Mouse (Mus musculus): ENCODE measurements around the gene Gpbp1.

The Gpbp1 gene

DNA sequence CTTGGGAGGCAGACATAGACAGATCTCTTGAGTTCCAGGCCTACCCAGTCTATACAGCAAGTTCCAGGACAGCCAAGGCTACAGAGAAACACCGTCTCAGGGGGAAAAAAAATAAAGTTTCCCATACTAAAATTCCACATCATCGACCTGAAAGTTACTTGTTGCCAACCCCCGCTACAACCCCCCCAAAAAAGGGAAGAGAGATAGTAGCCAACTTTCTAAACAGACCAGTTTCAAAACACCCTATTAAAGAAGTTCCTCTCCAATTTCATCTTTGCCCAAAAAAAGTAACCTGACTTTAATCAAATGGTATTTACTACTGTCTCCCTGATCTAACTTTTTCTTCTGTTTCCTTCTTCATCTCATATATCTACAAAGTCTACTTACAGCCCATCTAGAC, 22.6 kb downstream of the Gpbp1 start:
- DNase-seq (ENCODE audit: low spot score in 2 of 2), result no peak

DNA sequence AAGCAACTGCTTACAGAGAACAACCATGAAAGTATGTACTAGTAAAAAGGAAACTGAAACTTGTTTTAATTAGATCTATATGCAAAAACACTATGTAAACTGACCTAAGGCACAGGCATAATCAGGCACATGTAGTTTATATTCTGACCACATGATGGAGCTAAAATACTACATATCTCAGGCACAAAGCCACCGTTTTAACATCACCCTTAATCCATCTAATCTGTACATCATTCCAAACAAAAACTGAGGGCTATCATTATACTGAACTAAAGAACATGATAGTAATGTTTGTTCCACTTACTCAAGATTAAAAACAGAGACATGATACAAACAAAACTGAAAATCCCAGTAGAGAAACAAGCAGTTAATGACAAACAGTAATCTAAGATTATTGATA, 28.5 kb downstream of the Gpbp1 start:
- DNase-seq (ENCODE audit: low spot score in 2 of 2), result peak in 1 of 2 experiments; percentile 11

DNA sequence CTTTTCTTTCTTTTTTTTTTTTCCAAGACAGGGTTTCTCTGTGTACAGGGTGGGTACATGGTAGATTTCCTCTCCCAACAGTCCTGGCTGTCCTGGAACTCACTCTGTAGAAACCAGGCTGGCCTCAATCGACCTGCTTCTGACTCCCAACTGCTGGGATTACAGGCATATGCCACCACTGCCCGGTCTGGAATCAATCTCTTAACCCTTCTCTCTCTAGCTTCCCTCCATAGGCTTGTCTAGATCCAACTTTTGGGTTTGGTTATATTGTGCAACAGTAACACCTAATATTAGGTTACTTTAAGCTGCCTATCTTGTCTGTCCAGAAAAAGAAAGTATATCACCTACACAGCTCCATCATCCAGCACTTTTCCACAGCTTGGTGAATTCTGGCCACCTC, 33.1 kb downstream of the Gpbp1 start:
- DNase-seq (ENCODE audit: low spot score in 2 of 2), result no peak

DNA sequence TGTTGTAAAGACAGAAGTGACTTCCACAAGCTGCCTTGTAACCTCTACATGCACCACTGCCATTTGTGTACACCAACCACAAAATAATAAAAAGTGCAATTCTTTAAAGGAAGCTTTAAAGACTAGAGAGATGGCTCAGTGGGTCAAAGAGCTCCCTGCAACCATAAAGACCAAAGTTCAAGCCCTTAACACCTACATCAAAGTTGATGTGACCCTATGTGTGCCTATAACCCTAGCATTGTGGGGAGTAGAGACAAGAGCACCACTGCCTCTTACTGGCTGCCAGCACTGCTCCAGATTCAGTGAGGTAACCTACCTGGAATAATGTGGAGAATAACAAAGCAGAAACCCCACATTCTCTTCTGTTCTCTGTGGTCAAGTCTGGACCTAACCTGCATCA, 45.6 kb downstream of the Gpbp1 start:
- DNase-seq (ENCODE audit: low spot score in 2 of 2), result no peak

DNA sequence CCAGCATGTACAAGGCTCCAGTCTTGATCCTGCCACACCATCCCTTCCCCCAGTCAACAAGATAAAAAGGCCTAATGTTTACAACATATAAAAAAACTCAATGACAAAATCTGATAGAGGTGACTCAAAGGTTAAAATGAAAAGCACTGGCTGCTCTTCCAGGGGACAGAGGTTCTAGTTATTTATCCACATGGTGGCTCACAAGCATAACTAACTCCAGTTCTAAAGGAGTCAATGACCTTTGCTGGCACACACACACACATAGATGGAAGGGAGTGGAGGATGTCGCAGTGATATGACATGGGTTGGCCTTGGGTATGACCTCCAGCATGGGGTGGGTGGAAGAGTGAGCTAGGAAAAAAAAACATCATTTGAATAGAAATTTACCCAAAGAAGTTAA, 58.7 kb downstream of the Gpbp1 start:
- DNase-seq (ENCODE audit: low spot score in 2 of 2), result no peak

DNA sequence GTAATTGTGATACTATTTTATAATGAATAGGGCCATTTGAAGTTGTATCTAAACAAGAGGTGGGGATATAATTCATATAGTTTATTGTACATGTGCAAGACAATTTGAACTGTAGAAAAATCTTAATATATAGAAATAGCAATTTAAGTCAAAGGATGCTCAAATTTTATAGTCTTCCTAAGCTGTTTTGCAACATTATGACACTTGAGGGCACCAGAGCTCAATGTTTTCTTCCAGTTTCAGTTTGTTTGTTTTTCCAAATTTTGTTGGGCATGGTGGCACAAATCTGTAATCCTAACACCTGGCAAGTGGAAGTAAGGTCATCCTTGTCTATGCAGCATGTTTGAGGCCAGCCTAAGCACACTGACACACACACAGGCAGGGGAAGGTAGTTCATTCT, 68.6 kb downstream of the Gpbp1 start:
- no peak for DNase-seq (ENCODE audit: low spot score in 2 of 2)

DNA sequence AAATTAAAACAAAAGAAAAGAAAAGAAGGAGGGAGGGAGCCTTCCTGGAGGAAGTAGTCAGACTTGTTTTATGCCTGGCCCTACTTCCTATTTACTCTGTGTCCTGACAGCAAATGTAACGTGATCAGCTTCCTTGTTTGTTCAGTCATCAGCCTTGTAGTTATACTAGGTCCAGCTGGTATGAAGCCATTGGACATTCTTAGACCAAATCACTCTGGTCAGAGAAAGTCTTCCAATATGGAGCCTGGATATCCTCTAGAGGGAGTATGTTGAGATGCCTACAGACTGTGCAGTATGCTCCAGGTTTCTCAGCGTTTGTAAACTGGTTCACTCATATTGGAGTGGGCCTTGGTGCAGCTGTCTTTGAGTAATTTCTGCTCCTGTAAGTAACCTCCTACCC, 71.8 kb downstream of the Gpbp1 start:
- DNase-seq (ENCODE audit: low spot score in 2 of 2), result no peak

DNA sequence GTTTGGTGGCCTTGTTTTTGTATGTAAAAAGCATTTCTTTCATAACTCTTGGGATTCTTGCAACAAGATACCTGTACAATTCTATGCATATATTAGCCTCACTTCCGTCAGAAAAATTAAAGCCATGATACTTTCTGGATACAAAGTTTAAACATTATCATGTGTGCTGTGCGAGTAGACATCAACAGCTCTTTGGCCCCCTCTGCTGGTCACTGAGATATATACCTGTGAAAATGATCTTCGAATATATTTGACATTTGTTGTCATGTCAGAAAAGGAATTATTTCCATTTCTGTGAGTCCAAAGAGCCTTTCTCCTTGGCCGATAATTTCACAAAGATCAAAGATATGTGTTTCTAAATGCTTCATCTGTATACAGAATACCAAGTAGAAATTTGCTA, 76.8 kb downstream of the Gpbp1 start:
- peak in 1 of 2 experiments; percentile 68 for DNase-seq (ENCODE audit: low spot score in 2 of 2)

DNA sequence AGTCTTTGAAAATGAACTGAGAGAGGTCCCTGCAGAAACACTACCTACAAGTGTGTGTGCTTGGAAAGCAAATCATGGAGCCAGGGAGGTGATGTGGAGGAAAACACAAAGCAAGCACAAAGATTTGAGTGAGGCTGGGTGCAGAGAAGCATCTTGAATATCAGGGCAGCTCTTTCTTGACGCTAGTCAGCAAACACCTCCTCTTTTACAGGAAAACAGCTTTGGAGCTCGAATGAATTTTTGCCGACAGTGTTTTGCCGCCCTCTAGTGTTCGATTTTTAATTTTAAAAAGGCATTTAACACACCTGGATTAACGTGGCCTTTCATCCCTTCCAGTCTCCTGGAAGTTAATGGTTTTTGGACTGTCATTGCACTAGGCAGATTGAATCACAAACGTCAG, 79.1 kb downstream of the Gpbp1 start:
- DNase-seq (ENCODE audit: low spot score in 2 of 2), result peak in 1 of 2 experiments; percentile 49

DNA sequence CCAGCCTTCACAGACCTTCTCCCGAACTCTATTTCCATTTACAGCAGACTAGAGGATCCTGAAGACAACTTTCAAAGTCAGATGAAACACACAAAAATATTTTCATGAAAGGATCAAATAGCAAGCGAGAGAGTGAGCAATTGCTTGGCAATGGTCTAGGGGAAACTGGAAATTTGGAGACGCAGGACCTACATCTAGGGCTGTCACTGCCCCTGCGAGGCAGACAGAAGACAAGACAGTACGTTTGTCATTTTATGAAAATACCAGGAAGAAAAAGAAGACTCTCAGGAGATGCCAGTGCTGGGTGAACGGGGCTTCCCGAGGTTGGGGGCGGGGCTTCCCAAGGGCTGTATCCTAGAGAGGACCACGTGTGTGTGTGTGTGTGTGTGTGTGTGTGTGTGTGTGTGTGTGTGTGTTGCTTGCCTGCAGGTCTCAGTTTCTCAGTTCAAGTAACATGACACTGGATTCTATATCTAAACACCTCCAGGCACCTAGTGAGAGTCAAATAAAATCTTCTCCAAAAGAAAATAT, 83.0 kb downstream of the Gpbp1 start:
- no peak for DNase-seq (ENCODE audit: low spot score in 2 of 2)

DNA sequence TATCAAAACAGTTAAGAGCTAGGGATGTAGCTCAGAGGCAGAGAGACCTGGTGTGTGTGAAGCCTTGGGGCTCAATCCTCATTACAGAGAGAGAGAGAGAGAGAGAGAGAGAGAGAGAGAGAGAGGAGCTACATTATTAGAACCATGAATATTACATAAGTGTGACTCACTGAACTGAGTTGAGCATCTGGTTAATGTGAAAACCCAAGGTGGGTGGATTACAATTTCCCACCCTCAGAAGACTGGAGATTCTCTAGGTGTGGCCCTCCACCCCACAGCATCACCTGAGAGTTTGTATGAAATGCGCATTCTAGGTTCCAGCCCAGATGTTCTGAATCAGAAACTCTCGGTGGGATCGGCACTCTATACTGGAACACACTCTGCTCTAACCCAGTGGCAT, 84.0 kb downstream of the Gpbp1 start:
- no peak for DNase-seq (ENCODE audit: low spot score in 2 of 2)

DNA sequence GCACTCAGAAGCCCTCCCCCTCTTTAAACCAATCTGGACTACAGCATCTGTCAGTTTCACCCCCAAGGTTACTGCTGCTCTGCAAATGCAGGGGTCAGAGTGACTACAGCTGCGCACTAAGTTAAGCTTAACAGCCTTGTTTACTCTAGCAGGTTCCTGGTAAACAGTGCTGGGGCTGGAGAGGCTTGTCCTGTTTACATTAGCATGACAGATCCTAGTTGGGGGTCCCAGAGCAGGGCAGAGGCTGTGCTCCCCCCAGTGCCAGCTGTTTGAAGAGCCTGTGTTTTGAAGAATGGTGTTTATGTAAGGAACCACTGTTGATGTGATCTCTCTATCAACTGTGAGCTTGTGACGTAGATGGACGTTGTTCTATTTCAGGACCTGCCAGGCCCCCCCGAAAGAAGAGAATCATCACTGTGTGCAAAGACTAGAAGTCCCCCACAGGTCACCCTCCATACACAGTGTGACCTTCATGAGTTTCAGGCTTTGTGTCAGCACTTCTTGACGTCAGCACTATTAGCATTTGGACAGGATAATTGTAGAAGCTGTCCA, 92.2 kb downstream of the Gpbp1 start:
- DNase-seq (ENCODE audit: low spot score in 2 of 2), result no peak

DNA sequence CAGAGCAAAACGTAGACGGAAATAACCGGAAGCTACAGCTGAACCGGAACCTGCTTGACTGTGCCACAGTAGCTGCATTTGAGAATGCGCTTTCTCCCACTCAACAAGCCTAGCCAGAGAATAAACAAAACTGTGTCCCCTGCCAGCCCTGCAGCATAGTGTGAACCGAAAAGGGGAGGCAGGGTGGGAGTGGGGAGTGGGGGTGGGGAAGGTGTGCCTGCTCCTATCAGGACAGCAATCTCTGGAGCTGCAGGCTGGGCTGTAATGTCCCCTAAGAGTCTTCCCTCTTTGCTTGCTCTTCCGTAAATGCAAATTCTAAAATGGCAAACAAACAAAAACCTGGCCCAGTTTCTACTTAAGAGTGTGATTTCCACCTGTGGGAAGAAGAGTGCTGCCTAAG, 92.8 kb downstream of the Gpbp1 start:
- DNase-seq (ENCODE audit: low spot score in 2 of 2), result no peak

DNA sequence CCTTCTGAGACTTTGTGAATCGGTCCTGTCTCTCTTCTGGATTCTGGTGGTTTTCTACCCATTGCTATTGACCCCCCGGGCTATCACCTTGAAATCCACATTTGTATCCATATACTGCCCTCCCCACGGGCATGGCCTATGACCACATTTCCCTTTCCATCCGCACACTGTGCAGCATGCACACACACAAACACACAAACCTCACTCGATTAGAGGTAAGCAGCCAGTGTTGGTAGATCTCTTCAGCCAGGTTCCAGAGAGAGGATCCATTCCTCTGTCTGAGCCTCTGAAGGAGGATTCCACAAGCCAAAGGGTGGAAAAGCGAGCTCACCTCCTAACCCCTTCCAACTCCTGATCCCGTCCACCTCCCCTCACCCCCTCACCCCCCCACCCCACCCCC, 94.4 kb downstream of the Gpbp1 start:
- DNase-seq (ENCODE audit: low spot score in 2 of 2), result no peak

DNA sequence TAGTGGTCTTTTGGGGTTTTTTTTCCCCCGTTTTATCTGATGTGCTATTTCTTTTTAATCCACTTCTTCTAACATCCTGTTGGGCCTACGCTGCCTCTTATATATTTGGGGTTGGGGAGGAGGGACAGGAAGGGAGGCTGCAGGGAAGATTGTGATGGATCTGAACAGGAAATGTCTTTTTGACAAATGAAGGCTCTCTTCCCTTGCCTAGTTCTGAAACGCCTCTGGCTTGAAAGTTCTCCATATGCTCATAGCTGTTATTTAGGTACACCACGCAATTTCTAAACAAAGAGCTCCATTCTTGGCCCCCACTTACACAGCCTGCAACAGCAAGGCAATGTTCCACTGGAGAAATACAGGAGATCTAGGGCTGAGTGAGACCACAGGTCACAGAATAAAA, 95.0 kb downstream of the Gpbp1 start:
- peak in 1 of 2 experiments; percentile 50 for DNase-seq (ENCODE audit: low spot score in 2 of 2)

DNA sequence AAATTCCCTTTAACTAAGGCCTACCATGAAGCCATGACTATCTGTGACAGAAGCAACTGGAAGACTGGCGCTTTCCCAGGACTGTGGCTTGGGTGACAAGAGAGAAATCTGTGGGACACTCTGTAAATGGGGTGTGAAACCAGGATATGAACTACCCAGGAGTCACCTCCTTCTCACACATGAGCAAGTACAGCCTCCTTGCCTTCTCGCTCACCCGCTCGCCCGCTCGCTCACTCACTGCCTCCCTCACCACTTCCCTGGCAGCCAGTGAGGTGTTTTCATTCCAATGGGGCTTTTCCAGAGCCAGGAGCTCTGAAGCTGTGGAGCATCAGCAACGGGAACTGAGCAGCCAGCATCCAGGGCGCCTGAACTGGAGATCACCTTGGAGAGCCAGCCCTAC, 95.6 kb downstream of the Gpbp1 start:
- DNase-seq (ENCODE audit: low spot score in 2 of 2), result peak in 1 of 2 experiments; percentile 79

DNA sequence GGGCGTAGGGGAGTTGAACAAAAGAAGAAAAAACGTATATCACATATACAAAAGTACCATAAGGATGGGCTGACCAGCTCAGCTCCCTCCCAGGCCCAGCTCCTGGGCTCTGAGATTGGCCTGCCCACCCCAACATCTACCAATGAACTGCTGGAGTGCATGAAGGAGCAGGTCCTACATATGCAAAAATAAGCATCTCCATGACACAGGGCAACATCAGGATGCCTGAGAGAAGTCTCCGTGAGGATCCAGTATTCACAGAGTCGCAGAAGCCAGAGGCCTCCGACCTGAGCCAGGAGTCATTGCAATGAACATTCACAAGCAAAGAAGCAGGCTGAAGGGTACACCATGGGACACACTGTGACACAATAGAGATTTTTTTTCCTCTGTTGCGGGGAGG, 96.5 kb downstream of the Gpbp1 start:
- DNase-seq (ENCODE audit: low spot score in 2 of 2), result no peak

DNA sequence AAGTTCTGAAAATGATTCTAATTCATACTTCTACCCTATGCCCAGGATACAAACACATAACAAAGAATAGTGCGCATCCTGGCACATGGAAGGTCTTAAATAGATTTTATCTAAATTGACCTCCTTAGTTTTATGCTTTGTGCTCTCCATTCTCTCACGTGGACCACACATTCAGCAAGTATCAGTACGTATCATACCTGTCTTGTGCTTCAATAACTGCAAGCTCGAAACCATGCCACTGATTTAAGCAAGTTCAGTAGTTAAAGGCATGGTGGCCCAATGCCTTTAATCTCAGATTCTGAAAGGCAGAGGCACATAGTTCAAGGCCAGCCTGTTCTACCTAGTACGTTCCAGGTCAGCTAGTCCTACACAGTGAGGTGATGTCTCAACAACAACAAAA, 98.5 kb downstream of the Gpbp1 start:
- no peak for DNase-seq (ENCODE audit: low spot score in 2 of 2)

DNA sequence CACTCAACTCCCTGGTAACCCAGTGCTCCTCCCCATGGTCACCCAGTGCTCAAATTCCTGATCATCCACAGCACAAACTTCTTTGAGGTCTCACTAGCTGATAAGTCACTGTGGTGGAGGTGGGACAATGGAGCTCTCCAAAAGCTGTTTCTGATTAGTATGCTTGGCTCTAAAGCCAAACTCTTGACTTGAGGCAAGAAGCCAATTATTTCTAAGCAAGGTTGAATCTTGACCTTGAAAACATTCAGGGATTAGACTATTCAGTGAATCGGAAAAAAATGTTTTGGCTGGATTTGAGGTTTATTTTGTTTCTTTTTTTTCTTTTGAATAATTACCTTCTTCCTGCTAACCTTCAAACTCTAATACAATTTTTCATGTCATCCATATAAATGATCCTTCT, 98.9 kb downstream of the Gpbp1 start:
- no peak for DNase-seq (ENCODE audit: low spot score in 2 of 2)

DNA sequence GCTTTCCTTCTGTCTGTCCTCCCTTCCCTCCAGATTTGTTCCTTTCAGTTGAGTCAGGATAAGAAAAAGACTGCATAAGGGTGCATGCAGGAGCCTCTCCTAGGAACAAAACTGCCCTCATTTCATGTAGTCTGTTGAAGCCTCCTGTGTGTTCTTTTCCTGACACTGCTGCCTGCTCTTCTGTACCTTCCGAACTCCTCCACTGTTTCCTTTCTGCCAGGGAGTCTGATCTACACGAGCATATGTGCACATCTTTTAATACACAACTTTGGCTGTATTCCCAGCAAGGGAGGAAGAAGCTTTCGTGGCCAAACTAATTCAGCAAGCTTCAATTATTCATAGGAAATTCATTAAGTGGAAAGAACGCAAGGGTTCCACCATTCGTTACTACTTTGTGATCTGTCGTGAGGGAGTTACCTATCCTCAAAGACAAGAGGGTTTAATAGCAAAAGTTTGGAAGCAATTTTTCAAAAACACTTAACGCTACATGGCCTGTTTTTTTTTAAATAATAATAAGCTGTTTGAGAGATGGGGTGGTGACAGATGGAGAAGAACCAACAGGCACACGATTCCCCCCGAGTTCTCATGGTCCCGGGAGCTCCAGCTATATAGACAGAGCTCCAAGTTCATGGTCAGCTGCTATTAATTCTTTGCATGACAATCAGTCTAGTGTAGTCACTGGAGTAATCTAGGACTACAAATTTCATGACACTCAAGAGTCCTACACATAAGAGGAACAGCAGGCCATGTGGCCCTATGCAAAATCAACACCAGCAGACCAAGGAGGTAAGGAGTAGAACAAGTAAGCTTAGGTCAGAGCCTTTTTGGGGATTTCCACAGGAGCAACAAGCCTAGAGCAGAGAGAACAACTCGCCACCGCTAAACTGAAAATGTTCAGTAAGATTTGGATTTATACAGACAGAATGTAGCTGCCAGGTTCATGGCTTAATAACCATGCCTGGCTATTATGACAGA, 105.6 kb downstream of the Gpbp1 start:
- DNase-seq (ENCODE audit: low spot score in 2 of 2), result no peak

Data from left cerebral cortex, adult 9 months (tissue).